Mouse (Mus musculus): Measurements from ENCODE around the gene Hsd17b6. TPM values are rescaled to one million over a fixed set of nuclear protein-coding genes. Genes with fewer than 3 reads are reported as not detected.

The Hsd17b6 gene
- polyA plus RNA-seq, 1 experiment = not detected

GRCm38 (mm10) chr10:127985601-127986000, 21.8 kb downstream of the Hsd17b6 start:
- no peak overlapping the region for H3K27ac ChIP-seq (ENCODE audit: insufficient read depth, low read depth, low read length)
- H3K4me3 ChIP-seq (ENCODE audit: insufficient read depth, low read depth, low read length) = no peak overlapping the region
- WGBS = 48% methylated on average over 8 of the region's 8 CpGs
- no peak for TF ChIP-seq POLR2A (IDR thresholded peaks at IDR 0.05; ENCODE audit: insufficient read depth, low read depth, low read length)
- no peak for TF ChIP-seq CTCF (IDR thresholded peaks at IDR 0.05; ENCODE audit: insufficient read depth, low read depth, low read length)
- H3K4me1 ChIP-seq (ENCODE audit: control insufficient read depth, insufficient read depth, low read length) = no peaks in the 10 kb centered on the region

GRCm38 (mm10) chr10:127984650-127985049, 22.8 kb downstream of the Hsd17b6 start:
- Histone ChIP-seq H3K27ac (ENCODE audit: insufficient read depth, low read depth, low read length) (no peak overlapping the region), H3K4me3 (ENCODE audit: insufficient read depth, low read depth, low read length) (no peak overlapping the region), H3K4me1 (ENCODE audit: control insufficient read depth, insufficient read depth, low read length) (no peaks in the 10 kb centered on the region)
- no peak for TF ChIP-seq POLR2A (IDR thresholded peaks at IDR 0.05; ENCODE audit: insufficient read depth, low read depth, low read length)
- TF ChIP-seq CTCF (IDR thresholded peaks at IDR 0.05; ENCODE audit: insufficient read depth, low read depth, low read length) = no peak
- 47% methylated on average over 5 of the region's 5 CpGs for WGBS

- 19% methylated on average over 1 of the region's 1 CpGs for WGBS
- Histone ChIP-seq H3K4me1 (ENCODE audit: control insufficient read depth, insufficient read depth, low read length) (no peaks in the 10 kb centered on the region), H3K27ac (ENCODE audit: insufficient read depth, low read depth, low read length) (no peak overlapping the region), H3K4me3 (ENCODE audit: insufficient read depth, low read depth, low read length) (no peak overlapping the region)
- TF ChIP-seq POLR2A (IDR thresholded peaks at IDR 0.05; ENCODE audit: insufficient read depth, low read depth, low read length) (no peak), CTCF (IDR thresholded peaks at IDR 0.05; ENCODE audit: insufficient read depth, low read depth, low read length) (no peak)
These were observed 31.9 kb downstream of the Hsd17b6 start for GRCm38 (mm10) chr10:127975503-127975902.

- WGBS = 80% methylated on average over 3 of the region's 3 CpGs
- TF ChIP-seq CTCF (IDR thresholded peaks at IDR 0.05; ENCODE audit: insufficient read depth, low read depth, low read length) (no peak), POLR2A (IDR thresholded peaks at IDR 0.05; ENCODE audit: insufficient read depth, low read depth, low read length) (no peak)
- no peak overlapping the region for H3K27ac ChIP-seq (ENCODE audit: insufficient read depth, low read depth, low read length)
- H3K4me3 ChIP-seq (ENCODE audit: insufficient read depth, low read depth, low read length) = no peak overlapping the region
- H3K4me1 ChIP-seq (ENCODE audit: control insufficient read depth, insufficient read depth, low read length) = no peaks in the 10 kb centered on the region
These were observed 33.3 kb downstream of the Hsd17b6 start for GRCm38 (mm10) chr10:127974062-127974461.

- Histone ChIP-seq H3K27ac (ENCODE audit: insufficient read depth, low read depth, low read length) (no peak overlapping the region), H3K4me1 (ENCODE audit: control insufficient read depth, insufficient read depth, low read length) (no peaks in the 10 kb centered on the region), H3K4me3 (ENCODE audit: insufficient read depth, low read depth, low read length) (no peak overlapping the region)
- 71% methylated on average over 3 of the region's 3 CpGs for WGBS
- TF ChIP-seq POLR2A (IDR thresholded peaks at IDR 0.05; ENCODE audit: insufficient read depth, low read depth, low read length) (no peak), CTCF (IDR thresholded peaks at IDR 0.05; ENCODE audit: insufficient read depth, low read depth, low read length) (no peak)
These were observed 36.3 kb downstream of the Hsd17b6 start for GRCm38 (mm10) chr10:127971135-127971534.

GRCm38 (mm10) chr10:127970359-127970831, 37.0 kb downstream of the Hsd17b6 start:
- WGBS = 57% methylated on average over 3 of the region's 3 CpGs

GRCm38 (mm10) chr10:127969820-127970219, 37.6 kb downstream of the Hsd17b6 start:
- Histone ChIP-seq H3K4me1 (ENCODE audit: control insufficient read depth, insufficient read depth, low read length) (no peaks in the 10 kb centered on the region), H3K4me3 (ENCODE audit: insufficient read depth, low read depth, low read length) (no peak overlapping the region), H3K27ac (ENCODE audit: insufficient read depth, low read depth, low read length) (no peak overlapping the region)
- TF ChIP-seq CTCF (IDR thresholded peaks at IDR 0.05; ENCODE audit: insufficient read depth, low read depth, low read length) (no peak), POLR2A (IDR thresholded peaks at IDR 0.05; ENCODE audit: insufficient read depth, low read depth, low read length) (no peak)
- 80% methylated on average over 4 of the region's 4 CpGs for WGBS

More at GRCm38 (mm10) chr10:127970359-127970831, 37.0 kb downstream of the Hsd17b6 start:
- H3K27ac ChIP-seq (ENCODE audit: insufficient read depth, low read depth, low read length) = no peak overlapping the region
- no peaks in the 10 kb centered on the region for H3K4me1 ChIP-seq (ENCODE audit: control insufficient read depth, insufficient read depth, low read length)
- H3K4me3 ChIP-seq (ENCODE audit: insufficient read depth, low read depth, low read length) = no peak overlapping the region
- TF ChIP-seq CTCF (IDR thresholded peaks at IDR 0.05; ENCODE audit: insufficient read depth, low read depth, low read length) = no peak
- no peak for TF ChIP-seq POLR2A (IDR thresholded peaks at IDR 0.05; ENCODE audit: insufficient read depth, low read depth, low read length)

GRCm38 (mm10) chr10:127966506-127966905, 40.9 kb downstream of the Hsd17b6 start:
- no peaks in the 10 kb centered on the region for H3K4me1 ChIP-seq (ENCODE audit: control insufficient read depth, insufficient read depth, low read length)
- 90% methylated on average over 6 of the region's 6 CpGs for WGBS
- H3K27ac ChIP-seq (ENCODE audit: insufficient read depth, low read depth, low read length) = no peak overlapping the region
- H3K4me3 ChIP-seq (ENCODE audit: insufficient read depth, low read depth, low read length) = no peak overlapping the region
- no peak for TF ChIP-seq POLR2A (IDR thresholded peaks at IDR 0.05; ENCODE audit: insufficient read depth, low read depth, low read length)
- TF ChIP-seq CTCF (IDR thresholded peaks at IDR 0.05; ENCODE audit: insufficient read depth, low read depth, low read length) = no peak

GRCm38 (mm10) chr10:127964004-127964403, 43.4 kb downstream of the Hsd17b6 start:
- H3K4me1 ChIP-seq (ENCODE audit: control insufficient read depth, insufficient read depth, low read length) = no peaks in the 10 kb centered on the region
- H3K27ac ChIP-seq (ENCODE audit: insufficient read depth, low read depth, low read length) = no peak overlapping the region
- no peak for TF ChIP-seq CTCF (IDR thresholded peaks at IDR 0.05; ENCODE audit: insufficient read depth, low read depth, low read length)
- TF ChIP-seq POLR2A (IDR thresholded peaks at IDR 0.05; ENCODE audit: insufficient read depth, low read depth, low read length) = no peak
- H3K4me3 ChIP-seq (ENCODE audit: insufficient read depth, low read depth, low read length) = no peak overlapping the region
- WGBS = 81% methylated on average over 3 of the region's 3 CpGs

- no peaks in the 10 kb centered on the region for H3K4me1 ChIP-seq (ENCODE audit: control insufficient read depth, insufficient read depth, low read length)
- TF ChIP-seq POLR2A (IDR thresholded peaks at IDR 0.05; ENCODE audit: insufficient read depth, low read depth, low read length) (no peak), CTCF (IDR thresholded peaks at IDR 0.05; ENCODE audit: insufficient read depth, low read depth, low read length) (no peak)
- WGBS = 58% methylated on average over 3 of the region's 3 CpGs
- no peak overlapping the region for H3K4me3 ChIP-seq (ENCODE audit: insufficient read depth, low read depth, low read length)
- H3K27ac ChIP-seq (ENCODE audit: insufficient read depth, low read depth, low read length) = no peak overlapping the region
These were observed 45.0 kb downstream of the Hsd17b6 start for GRCm38 (mm10) chr10:127962451-127962850.

All from olfactory bulb, adult 2 months (tissue).